Mouse (Mus musculus) left cerebral cortex, postnatal 14 days (tissue): ENCODE data around the gene Mrps33. TPM values are rescaled to one million over a fixed set of nuclear protein-coding genes. Genes with fewer than 3 reads are reported as not detected.
A peak's percentile ranks its signal among the peaks of the same experiment; 100 is the strongest.

Experiments
- DNase-seq, 2 experiments: peaks; one replicate each; pipeline ENCODE4 v3.0.0; 2021 to 2022; ENCODE audit warnings: low spot score in 2 of 2, mixed read lengths in 1 of 2
- intact Hi-C: fragments of 180-260 bp; cut with DNase I; formaldehyde crosslinking; loops from one replicate; pipeline ENCODE4 v1.15.1; 2025
- long read RNA-seq, 2 experiments: library from polyadenylated mRNA; stranded (forward); transcript quantifications; one replicate each; pipeline ENCODE4 v2.0.0; 2021
- total RNA-seq, 2 experiments: library from RNA; stranded (reverse); gene quantifications; 2 replicates each; pipeline ENCODE4 v1.2.3; 2021

Gene Mrps33
- 100 to 1,000 TPM in 1 of 2 experiments, 10 to 100 TPM in 1; 96.6 to 100 TPM for total RNA-seq
- long read RNA-seq, experiment 1, transcript Mrps33-201 (3 exons, 1,107 nt), result major isoform, 100 of 115 reads
- long read RNA-seq, experiment 1, partial matches to known transcripts, result 3 of 115 reads
- long read RNA-seq, experiment 1, other reads (novel, unspliced or antisense), result 8 of 115 reads
- long read RNA-seq, experiment 2, transcript Mrps33-201 (3 exons, 1,107 nt), result major isoform, 76 of 82 reads
- long read RNA-seq, experiment 2, partial matches to known transcripts, result 2 of 82 reads
- long read RNA-seq, experiment 2, other reads (novel, unspliced or antisense), result 2 of 82 reads

GRCm38 (mm10) chr6:39810612-39811116 lies at the start of gene Mrps33:
Gene Mrps33 (minus strand): TSS chr6:39810988.
- DNase-seq, result peak; percentile 96
- intact Hi-C loops, result loop anchor here (5.0 to 10.0 kb wide), 2 partner anchors 57 to 494 kb away; no protein-coding TSS in a partner anchor

- intact Hi-C loops, result no loop called here
Observed at GRCm38 (mm10) chr6:39849667-39850066, 38.9 kb upstream of the Mrps33 start.

GRCm38 (mm10) chr6:39848766-39849165 lies 38.0 kb upstream of the Mrps33 start:
- DNase-seq, result no peak
- intact Hi-C loops, result no loop called here

More at GRCm38 (mm10) chr6:39849667-39850066, 38.9 kb upstream of the Mrps33 start:
- DNase-seq, result no peak

DNA sequence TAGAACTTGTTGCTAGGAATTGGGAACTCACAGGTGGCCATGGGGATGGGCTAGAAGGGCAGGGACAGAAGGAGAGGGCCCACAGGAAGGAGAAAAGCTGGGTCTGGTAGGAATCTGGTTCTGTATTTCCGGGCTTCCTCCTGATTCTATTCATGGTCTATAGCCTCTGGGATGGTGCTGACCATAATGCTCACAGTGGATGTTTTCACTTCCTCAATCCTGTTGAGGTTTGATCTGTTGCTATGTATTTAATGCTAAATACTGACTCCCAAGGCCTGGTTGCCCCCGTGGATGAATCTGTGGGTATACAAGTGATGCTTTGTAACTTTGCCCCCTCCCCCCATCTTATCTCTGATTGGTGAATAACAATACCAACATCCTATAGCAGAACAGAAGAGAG lies 36.8 kb upstream of the Mrps33 start:
- intact Hi-C loops, result no loop called here
- DNase-seq, result no peak

- DNase-seq, result no peak
- intact Hi-C loops, result no loop called here
Observed at GRCm38 (mm10) chr6:39843698-39844342, 33.0 kb upstream of the Mrps33 start.

- no peak for DNase-seq
- intact Hi-C loops, result no loop called here
Observed at GRCm38 (mm10) chr6:39828736-39829135, 17.9 kb upstream of the Mrps33 start.

GRCm38 (mm10) chr6:39821241-39821640 lies 10.5 kb upstream of the Mrps33 start:
- no peak for DNase-seq
- intact Hi-C loops, result no loop called here

DNA sequence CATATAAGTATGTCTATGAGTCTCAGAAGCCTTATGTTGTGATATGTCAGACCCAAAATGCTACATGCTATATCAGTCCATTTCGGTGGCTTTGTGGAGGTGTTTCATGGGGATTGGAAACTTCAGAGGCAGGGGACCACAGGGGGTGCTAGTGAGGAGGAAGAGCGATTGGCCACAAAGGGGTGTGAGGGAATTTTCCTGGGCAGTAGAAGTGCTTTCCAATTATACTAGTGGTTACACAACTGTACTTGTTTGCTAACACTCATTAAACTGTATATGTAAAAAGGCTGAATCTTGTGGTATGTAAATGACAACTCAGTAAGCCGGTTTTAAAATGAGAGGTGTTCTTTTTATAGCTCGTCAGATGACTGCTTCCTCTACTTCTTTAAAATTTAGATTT lies 8.1 kb upstream of the Mrps33 start:
- DNase-seq, result peak; percentile 8 to 39
- intact Hi-C loops, result loop anchor here (10.0 kb wide), 1 partner anchor 486 kb away; no protein-coding TSS in a partner anchor

DNA sequence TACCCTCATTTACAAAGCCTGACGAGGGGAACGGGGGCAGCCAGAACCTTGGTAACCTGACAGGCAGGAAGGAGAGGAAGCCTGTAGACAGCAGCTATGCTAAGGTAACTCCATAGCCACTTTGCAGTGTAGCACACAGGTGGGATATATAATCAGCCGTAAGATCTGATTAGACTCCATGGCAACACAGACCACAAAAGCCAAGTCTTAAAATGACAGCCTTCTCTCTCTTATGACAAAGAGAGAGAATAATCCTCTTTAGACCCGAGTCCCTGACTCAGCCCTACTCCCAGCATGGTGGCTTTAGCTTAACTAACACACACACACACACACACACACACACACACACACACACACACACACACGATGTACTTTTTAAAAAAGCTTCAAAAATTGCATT lies 2.3 kb downstream of the Mrps33 start:
- intact Hi-C loops, result loop anchor here (5.0 kb wide), 1 partner anchor 86 kb away; no protein-coding TSS in a partner anchor
- DNase-seq, result no peak

GRCm38 (mm10) chr6:39807050-39807560 lies 3.7 kb downstream of the Mrps33 start:
- intact Hi-C loops, result loop anchor here (5.0 kb wide), 1 partner anchor 85 kb away; no protein-coding TSS in a partner anchor

DNA sequence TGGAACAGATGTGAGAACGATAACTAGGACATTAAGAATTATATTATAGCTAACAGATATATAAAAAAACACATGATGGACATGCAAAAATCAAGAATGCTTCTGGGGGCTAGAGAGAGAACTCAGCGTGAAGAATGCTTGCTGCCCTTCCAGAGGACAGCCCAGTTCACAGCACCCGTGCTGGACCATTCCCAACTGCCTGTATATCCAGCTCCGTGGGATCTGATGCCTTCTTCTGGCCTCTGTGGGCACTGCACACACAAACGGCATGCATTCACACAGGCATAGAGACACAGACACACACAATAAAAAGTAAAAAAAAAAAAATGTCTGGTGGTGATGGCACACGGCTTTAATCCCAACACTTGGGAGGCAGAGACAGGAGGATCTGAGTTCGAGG lies 4.5 kb downstream of the Mrps33 start:
- intact Hi-C loops, result loop anchor here (5.0 kb wide), 1 partner anchor 84 kb away; no protein-coding TSS in a partner anchor

More at GRCm38 (mm10) chr6:39807050-39807560, 3.7 kb downstream of the Mrps33 start:
- DNase-seq, result no peak

DNA sequence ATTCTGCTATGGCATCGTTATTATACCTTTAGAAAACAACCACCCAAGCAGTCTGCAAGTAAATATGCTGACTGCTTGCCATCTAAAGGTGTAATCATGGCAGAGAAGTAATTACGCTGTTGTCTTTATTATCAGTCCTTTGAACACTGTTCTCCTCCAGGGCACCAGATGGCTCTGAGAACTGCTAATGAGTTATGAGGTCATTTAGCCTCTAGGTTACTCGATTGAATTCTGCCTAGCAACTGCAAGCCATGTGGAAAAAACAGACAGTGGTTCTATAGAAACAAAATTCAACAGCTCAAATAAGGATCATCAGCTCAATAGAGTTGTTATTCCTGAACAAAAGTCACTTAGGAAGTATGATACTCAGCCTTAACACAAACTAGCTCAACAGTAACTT lies 4.9 kb downstream of the Mrps33 start:
- intact Hi-C loops, result loop anchor here (5.0 kb wide), 1 partner anchor 84 kb away; no protein-coding TSS in a partner anchor

More for the DNA sequence above, 4.5 kb downstream of the Mrps33 start:
- no peak for DNase-seq

GRCm38 (mm10) chr6:39800977-39801376 lies 9.8 kb downstream of the Mrps33 start:
- DNase-seq, result peak; percentile 8 to 46

More for the DNA sequence above, 4.9 kb downstream of the Mrps33 start:
- no peak for DNase-seq

GRCm38 (mm10) chr6:39797076-39797475 lies 13.7 kb downstream of the Mrps33 start:
- DNase-seq, result no peak
- intact Hi-C loops, result loop anchor here (10.0 kb wide), 1 partner anchor 192 kb away; no protein-coding TSS in a partner anchor

More at GRCm38 (mm10) chr6:39800977-39801376, 9.8 kb downstream of the Mrps33 start:
- intact Hi-C loops, result no loop called here

GRCm38 (mm10) chr6:39796150-39796549 lies 14.6 kb downstream of the Mrps33 start:
- intact Hi-C loops, result loop anchor here (10.0 kb wide), 1 partner anchor 191 kb away; no protein-coding TSS in a partner anchor
- DNase-seq, result no peak

GRCm38 (mm10) chr6:39791806-39792205 lies 19.0 kb downstream of the Mrps33 start:
- intact Hi-C loops, result loop anchor here (10.0 kb wide), 1 partner anchor 187 kb away; no protein-coding TSS in a partner anchor
- DNase-seq, result no peak

DNA sequence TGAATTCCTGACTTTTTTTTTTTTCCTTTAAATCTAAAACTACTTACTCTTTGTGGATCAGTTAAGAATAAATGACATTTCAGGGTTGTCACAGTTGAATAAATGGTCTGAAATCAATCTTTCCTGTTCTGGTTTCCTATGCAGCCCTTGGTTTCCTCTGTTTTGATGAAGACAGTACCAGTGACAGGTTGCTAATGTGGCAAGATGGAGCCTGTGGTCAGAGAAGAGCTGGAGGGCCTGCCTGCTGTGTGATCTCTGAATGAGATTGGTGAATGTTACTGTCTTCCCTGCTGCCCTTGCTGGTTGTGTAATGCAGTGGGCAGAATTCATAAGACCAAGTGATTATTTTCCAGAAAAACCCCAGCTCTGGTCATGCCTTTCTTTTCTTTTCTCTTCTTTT lies 22.4 kb downstream of the Mrps33 start:
- intact Hi-C loops, result loop anchor here (10.0 kb wide), 1 partner anchor 144 kb away; no protein-coding TSS in a partner anchor
- no peak for DNase-seq

- intact Hi-C loops, result loop anchor here (10.0 kb wide), 1 partner anchor 143 kb away; no protein-coding TSS in a partner anchor
- DNase-seq, result no peak
Observed at GRCm38 (mm10) chr6:39787783-39788182, 23.0 kb downstream of the Mrps33 start.

DNA sequence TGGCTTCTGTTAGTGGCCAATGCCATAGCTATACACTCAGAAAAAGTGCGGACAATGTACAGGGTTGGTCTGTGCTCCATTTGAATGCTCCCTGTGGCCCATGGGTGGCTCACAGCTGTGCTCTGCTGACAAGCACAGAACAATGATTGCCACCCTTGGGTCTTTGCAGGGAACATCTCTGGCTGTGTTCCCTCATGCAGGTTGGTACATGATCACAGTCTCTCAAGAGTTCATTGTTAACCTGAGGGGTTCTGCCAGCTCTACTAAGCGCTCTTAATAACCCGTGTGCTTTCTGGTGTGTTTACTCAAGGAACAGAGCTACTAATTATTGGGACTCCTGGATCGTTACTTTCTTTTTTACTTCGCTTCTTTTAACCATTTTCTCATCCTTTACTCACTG lies 24.8 kb downstream of the Mrps33 start:
- no peak for DNase-seq
- intact Hi-C loops, result loop anchor here (10.0 kb wide), 1 partner anchor 141 kb away; no protein-coding TSS in a partner anchor
